Mouse (Mus musculus) right cerebral cortex, adult 18-20 months (tissue): ENCODE results near the gene Dnajc19.
"Not testable (repeated sequence)": the region's sequence is repeated elsewhere in the genome, so short reads cannot be mapped to it uniquely, and the experiment has no call there.

Source experiments
- DNase-seq: peaks from one replicate; pipeline ENCODE4 v3.0.0; 2022; ENCODE audit warnings: mixed read lengths

Gene Dnajc19

DNA sequence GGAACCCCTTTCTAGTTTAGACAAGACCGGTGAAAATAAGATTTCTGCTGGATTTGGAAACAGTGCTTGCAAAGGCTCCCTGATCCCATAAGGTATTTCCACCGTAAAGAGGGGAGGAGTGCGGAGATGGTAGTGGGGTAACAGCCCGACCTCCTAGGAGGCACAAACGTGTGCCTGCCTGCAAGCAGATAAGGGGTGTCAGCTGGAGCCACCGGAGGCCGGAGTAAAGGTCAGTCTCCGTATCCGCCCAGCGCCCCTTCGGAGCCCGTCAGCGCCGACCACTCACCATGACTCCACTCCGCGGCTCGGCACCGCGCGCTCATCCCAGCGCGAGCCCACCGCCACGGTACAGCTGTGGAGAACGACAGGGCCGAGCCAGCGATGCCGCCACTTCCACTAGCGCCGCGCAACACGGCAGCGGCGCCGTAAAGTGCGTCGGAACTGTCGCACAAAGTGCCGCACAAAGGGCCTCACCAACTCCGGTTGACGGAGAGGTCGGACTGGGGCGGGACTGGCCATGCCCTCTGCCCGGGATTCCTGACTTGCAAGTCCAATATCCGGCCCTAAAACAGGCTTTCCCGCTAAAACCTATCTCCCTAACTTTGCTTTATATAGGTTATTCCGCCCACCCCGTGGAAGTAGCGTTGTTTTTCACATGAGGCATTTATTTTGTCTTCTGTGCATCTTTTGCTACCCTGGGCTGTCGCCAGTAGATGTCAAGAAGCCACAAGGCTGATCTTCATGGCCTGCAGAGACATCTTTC lies at the start of gene Dnajc19:
TSS of gene Dnajc19 (minus strand) at position 422 of the 763 bp plus-strand sequence.
- peak; percentile 95 for DNase-seq

DNA sequence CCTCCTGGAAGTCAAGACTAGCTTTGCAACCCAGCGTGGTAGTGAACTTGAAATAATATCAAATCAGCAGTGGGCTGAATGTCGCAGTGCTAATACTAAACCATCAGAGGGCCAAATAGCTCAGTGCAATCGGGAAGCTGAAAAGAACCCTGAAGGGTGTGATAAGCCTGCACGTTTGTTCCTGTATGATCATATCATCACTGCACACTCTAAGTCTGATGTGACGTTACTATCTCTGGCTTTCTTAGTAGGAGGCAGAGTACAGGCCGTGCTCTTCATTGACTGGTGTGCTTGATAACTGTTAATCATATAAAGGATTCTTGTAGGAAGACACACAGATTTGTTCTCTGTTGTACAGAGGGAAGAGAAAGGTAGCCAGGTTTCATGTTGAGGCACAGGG lies 48.8 kb upstream of the Dnajc19 start:
- DNase-seq = no peak

DNA sequence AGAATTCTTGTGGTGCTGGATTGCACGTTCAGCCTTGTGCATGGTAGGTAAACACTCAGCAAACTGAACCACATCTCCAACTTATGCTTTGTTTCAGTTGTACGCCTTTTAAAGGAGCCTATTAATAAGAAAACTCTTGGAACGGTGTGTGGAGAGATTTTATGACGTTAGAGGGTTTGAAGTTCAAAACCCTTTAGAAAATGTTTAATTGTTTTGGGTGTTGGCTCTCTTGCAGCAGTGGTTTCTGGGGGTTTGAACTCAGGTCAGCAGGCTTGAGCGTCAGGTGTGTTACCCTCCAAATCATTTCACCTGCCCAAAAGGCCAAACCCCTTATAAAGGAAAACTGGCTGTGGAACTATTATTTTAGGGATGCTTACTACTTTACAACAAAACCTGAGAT lies 40.2 kb upstream of the Dnajc19 start:
- no peak for DNase-seq

DNA sequence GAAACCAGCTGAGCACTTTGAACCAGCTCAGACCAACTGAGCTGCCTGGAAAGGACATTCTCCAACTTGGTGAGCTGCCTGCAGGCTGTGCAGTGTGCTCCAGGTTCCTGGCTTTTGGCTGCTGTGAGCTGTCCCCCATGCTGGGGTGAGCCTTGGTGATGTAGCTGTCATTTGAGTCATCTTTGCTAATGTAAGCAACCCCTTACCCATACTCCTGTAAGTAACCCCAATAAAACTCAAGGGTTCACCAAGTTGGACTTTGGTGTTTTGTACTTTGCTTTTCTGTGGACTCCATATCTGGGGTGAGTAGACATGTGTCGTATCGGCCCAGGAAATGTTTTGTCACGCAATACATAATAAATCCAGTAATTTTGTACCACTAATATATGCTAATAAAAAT lies 39.7 kb upstream of the Dnajc19 start:
- DNase-seq = no peak

DNA sequence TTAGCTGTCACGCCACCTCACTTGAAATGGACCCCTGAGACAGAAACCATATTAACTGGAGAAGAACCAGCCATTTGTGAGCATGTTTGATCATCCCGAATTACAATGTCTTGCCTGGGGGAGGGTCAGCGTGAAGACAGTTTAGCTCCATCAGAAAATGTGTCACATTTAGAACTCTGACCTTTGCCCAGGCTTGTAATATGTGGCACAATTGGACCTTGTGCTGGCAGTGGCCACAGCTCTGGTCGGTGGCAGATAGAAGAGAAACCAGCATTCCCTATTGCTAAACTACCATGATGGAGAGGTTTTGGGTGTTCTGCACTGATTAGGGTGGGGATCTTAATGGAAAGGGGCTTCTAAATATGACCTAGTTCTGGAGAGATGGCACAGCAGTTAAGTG lies 38.7 kb upstream of the Dnajc19 start:
- DNase-seq = no peak

DNA sequence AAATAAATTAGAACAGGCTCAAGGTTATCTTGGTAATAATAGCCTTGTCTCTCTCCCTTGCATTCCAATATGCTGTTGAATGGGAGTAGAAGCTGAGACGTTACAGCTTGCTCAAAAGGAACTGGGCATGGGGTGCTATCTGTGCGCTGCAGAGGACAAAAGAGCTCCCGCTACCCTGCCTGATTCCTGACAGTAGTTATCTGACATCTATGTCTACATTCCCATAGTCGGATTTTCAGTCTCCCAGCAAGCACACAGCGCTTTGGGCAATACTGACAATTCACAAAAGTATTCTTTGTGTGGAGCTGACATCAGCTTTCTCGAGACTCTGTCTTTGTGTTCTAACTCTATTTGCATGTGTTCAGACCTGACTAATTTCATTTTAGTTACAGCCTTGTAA lies 34.7 kb upstream of the Dnajc19 start:
- no peak for DNase-seq

DNA sequence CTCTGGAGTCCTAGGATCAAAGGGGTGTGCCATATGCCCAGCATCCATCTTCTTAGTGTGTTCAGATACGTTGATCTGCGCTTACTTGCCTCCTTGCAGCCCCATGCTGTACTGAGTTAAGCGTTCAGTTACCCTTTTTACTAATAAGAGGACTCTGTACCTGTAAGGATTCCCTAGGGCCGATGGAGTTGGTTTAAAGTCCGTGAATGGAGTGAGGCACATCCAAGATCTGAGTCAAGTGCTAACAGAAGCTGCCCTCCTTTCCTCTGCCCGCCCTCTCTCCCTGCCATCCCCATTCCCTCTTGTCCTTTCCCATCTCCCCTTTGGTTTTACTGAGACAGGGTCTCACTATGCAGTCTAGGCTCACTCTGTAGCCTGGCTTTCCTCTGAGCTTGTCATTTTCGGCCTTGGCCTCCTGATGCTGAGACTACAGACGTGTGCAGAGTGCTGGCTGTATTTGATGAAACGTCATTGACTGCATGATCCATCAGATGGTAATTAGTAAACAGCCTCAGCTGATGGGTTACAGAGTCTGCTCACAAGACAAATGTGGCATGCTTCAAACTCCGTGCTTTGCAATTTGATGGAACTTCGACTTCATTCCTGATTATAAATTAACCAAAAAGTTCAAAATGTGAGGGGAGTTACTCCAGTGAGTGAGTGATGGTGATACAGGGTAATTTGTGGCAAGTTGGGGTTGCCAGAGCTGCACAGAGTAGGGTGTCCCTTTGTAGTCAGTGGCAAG lies 31.0 kb upstream of the Dnajc19 start:
- no peak for DNase-seq

DNA sequence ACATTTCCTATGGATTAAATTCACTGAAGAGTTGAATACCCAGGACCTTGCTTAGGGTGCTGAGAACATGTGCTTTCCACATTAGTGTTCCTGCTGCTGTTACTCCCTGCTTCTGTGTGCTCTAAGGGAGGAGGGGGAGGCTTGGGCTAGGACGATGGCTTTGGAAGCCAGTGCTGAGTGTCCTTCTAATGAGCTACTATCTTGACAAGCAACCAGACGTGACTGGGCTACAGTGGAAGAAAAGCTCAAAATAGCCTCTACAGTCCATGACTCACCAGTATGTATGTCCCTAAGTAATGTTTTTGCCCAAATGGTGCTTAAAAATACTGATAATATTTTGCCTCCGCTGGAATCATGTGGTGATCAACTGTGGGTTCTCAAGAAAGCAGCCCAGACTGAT lies 26.5 kb upstream of the Dnajc19 start:
- DNase-seq = peak; percentile 10

DNA sequence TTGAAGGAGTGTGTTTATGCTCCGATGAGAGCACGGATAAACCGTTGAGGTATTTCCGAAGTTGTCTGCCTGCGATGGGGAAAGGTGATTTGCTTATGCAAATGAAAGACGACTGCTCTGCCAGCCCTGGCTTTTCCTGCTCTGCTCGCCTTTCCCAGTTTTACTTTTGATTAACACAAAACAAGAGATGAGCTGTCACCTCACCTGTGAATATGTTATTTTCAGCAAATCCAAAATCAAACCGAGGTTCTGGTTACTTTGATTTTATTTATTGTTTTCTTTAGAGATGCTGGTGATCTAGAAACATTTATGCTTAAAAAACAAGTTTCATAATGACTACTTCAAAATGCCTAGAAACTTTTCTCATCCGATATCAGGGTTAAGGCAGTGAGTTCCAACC lies 25.3 kb upstream of the Dnajc19 start:
- no peak for DNase-seq

DNA sequence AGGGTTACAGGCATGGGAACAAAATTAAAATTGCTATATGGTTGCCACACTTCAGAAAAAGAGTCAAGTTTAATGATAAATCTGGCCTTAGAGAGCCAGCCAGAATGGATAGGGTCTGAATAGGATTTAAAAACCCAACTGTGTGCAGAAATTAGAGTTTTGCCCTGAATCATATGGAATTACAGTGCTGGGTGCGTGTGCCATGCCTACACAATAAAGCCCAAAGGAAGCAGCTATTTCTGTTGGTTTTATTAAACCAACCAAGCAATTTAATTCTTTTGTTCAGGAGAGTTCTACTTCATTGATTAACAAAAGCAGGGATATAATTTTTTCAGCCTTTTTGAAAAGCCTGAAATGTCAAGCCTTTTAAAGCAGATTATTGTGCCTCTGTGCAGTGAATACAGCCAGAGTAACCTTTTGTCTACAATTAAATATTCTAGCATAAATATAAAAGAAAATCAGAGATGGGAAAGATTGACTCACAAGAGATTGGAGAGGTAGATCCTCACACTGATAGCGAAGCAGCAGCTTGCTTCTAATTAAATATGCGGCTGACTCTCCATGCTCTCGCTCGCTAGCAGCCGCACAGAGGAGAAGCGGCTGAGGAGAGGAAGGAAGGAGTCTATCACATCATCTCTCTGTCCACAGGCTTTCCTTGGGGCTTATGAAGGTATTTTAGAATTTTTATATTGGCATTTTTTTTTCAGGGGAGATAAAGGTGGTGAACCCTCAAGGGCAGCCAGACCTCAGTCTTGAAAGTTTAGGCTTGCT lies 23.0 kb upstream of the Dnajc19 start:
- no peak for DNase-seq

DNA sequence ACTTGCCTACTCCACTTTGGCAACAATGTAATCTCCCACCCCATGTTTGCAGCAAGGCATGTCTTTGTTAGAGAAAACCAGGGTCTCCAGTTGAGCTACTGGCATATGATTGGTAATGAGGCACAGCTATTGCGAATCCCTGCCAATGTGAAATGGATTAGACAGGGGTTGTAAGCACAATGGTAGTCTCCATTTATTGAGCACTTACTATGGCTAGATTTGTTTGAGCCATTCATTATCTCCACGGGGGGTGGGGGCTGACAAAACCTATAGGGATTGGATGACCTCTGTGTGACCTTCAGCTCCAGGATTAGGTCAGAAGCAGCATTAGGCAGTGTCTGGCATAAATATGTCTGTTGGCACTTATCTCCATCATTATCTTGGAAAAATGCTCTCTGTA lies 21.8 kb upstream of the Dnajc19 start:
- DNase-seq = no peak

DNA sequence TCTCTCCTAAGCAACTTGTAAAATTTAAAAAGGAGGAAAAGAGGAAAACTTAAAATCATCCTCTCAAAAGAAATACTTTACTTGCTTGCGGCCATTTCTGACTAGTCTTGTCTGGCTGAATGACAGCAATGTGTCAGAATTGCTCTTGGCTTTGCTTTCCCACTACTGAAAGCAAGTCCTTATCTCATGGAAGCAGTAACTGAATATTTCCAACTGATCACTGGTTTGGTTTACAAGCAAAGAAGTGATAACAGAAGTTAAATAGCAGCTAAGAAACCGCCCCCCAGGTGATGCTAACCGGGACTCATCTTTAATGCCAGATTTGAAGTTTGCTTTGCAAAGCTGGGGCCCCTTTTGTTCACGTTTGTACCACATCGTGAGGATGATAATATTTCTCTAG lies 2.5 kb upstream of the Dnajc19 start:
- DNase-seq = no peak

DNA sequence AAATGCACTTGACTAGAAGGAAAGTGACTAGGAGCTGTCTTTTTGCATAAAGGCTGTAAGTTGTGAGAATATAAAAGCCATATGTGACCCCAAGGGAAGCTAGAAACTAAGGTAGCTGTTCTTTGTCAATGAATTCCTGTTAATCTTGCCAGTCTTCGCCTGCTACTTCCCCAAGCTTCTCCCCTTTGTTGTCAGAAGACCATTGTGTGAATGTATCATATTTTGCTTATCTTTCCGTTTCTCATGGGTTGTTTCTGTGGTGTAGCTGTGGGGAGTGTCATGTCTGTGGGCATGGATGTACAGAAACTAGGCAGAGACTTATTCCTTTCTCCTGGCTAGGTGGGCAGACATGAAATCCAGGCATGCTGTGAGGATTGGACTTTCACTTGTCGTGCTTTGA lies 808 bp upstream of the Dnajc19 start:
- DNase-seq = no peak

DNA sequence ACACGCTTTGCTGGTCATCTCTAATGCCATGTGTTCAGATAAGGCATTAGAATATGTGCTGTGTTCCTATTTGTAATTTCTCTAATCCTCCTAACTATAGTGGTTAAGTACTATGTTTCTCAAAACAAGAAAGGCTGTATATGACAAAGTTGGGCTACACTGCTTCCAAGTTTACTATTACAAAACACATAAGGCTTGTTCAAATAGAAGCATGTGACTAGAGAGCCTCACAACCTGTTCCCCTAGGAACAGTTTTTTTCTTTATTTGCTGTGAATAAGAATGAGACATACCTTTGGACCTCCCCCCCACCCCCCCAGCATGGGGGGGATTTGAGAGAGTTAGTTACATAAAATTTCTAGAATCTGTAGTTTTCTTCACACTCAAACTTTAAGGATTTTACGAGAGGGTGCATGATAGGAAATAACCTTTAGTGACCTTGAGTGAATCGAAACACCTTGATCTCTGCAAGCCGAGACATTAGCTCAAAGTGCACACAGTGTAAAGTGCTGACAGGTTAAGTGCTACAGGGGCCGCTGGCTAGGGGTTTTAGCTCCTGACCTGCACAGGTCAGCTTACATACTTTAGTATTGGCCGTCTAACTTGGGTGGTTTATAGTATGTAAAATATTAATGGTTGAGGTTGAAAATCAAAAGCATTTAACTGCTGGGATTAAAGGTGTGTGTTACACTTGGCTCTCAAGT lies 4.9 kb downstream of the Dnajc19 start:
- DNase-seq = no peak

DNA sequence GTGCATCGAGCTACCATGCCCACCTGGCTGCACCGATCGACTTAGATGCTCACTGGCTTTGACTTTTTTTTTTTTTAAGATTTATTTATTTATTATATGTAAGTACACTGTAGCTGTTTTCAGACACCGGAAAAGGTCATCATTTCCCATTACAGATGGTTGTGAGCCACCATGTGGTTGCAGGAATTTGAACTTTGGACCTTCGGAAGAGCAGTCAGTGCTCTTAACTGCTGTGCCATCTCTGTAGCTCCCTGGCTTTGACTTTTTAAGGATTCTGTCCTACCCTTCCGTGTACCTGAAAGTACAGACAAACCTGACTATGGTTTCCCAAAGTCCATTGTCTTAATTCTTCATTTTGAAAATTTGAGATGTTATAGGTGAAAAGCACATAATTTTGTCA lies 8.4 kb downstream of the Dnajc19 start:
- no peak for DNase-seq

DNA sequence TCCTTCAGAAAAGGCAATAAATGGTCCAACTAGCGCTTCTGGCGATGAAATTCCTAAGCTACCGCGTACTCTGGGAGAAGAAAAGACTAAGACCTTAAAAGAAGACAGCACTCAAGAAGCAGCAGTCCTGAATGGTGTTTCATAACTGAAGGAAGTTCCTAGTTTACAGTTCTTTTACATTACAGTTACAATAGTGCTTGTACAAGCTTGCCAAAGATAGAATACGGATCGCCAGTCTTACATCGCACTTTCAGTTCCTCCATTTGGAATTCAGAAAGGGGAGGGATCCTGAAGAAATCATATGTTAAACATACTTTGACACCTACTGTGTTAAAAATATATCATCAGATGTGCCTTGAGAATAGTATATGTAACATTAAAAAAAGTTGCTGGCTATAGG lies 12.2 kb downstream of the Dnajc19 start:
- DNase-seq = not testable (repeated sequence)

DNA sequence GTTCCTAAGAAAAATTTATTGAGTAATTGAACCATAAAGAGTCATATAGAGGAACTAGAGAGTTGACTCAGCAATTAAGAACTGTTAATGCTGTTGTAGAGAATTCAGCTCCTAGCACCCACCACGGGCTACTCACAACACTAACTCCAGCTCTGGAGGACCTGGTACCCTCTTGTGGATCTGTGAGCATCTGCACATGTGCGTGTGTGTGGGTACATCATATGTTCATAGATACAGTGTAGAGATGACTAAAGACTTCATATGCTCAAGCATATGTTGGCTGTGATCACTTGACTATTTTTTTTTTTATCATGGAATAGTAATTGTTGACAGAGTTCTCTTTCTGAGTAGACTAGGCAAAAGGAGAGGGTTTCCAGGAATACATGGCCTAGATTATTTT lies 18.8 kb downstream of the Dnajc19 start:
- DNase-seq = no peak

DNA sequence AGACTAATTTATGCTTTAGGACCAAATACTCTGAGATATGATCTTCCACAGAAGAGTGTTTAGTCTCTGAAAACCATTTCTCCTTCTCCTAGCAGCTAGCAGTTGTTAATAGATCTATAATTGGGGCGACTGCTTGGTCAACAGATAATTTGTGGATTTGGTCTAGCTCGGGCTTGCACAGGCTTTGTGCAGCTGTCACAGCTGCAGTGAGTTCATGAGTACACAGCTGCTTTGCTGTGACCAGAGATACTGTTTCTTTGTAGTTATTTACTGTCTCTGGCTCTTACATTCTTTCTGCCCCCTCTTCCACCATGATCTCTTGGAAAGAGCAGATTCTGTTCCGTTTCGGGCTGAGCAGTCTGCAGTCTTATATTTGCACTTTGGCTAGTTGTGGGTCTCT lies 39.1 kb downstream of the Dnajc19 start:
- DNase-seq = no peak

DNA sequence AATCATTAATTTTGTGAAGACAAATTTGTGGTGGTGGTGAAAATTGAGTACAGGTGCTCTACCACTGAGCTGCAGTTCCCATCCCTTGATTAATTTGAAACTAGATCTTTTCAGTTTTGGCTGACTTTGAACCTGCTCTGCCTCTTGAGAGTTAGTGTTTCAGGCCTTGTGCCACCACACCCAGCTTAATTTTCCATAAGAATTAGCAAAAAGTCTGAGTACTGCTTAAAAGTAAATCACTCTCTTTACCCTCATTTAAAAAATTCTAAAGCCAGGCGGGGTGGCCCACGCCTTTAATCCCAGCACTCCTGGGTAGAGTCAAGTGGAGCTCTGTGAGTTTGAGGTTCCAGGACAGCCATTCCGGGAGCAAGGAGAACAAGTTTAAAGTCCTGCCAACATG lies 45.4 kb downstream of the Dnajc19 start:
- no peak for DNase-seq

DNA sequence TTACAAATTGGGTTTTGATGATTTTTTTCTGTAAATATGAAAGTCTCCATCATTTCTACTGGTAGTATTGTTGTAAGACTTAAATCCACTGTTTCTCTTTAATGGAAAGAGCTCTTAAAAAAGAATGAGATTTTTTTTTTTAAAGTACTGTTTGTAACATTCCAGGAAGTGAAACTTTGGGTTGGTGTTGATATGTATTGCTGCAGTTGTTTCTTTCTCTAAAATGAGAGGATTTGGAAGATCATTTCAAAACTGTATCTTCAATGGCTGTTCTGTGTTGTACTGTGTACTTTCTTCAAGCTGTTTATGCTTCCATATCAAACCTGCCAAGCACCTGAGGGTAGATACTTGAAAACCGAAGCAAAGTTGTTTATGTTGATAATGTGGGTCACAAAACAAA lies 46.3 kb downstream of the Dnajc19 start:
- no peak for DNase-seq

DNA sequence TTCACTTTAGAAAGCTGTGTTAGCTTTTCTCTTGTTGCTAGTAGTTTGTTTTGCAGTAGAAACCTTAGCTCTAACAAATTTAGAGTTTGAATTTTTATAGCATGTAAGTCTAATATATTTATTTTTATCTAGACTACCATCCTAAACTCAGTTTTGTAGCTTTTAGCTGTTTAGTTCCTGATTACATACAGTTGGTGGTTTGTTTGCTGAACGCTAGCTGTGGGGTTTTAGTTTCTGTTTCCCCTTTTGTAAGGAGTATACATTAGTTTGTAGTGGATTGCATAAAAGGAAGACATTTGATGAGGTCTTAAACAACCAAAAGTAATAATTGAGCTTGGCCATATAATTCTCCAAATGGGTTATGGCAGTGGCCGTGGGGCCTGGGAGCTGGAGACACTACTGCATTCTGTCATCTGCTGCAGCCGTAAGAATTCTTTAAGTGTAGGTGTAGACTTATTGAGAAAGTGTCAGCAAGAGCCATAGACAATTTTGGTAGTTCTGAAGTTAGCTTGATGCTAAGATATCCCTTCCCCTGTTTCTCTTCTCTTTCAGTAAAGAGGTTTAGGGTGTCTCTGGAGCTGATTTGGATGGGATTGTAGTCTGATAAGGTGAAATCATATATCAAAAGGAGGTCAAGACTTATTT lies 47.3 kb downstream of the Dnajc19 start:
- DNase-seq = no peak

DNA sequence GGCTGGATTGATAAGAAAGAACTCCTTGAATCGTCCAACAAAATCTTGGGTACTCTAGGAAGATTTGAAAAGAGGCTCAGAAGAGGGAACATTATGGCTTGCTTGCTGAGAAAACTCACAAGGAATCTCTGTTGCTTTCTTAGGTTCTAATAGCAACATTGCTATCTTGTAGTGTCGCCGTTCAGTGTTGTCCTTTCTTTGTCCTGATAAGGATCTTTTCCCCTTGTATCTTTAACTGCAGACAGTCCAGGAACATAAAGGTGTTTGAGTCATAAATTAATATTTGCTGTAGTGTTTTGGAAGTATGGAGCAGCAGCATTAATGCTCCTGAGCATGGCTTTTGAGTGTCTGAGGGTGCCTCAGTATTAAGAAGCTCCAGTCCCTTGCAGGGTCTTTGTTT lies 50.5 kb downstream of the Dnajc19 start:
- no peak for DNase-seq

DNA sequence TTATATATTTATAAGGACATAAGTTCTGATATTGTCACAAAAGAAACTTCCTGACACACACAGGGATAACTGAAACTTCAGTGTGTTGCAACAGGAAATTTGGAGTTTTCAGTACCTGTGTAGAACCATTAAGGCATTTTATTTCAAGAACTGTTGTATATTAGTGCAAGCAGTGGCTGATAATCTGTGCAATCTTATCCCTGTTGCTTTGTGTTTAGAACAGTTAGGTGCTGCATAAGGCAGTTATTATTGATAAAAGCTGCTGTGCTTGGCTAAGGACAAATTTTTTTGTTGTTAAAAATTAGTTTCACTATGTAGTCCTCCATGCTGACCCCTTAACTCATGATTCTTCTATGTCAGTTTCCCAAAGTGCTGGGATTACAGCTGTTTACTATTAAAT lies 52.2 kb downstream of the Dnajc19 start:
- DNase-seq = no peak
